Mouse (Mus musculus): Measurements from ENCODE around the gene Slc25a43.

The Slc25a43 gene

GRCm38 (mm10) chrX:36743503-36744101 lies at the start of gene Slc25a43:
TSS of gene Slc25a43 (plus strand) at chrX:36743659.
- DNase-seq (ENCODE audit: low spot score): no peak

GRCm38 (mm10) chrX:36740124-36740951 lies 3.1 kb upstream of the Slc25a43 start:
- DNase-seq (ENCODE audit: low spot score): no peak

- no peak for DNase-seq (ENCODE audit: low spot score)
These were observed 2.2 kb upstream of the Slc25a43 start for GRCm38 (mm10) chrX:36741278-36741677.

GRCm38 (mm10) chrX:36742744-36743143 lies 715 bp upstream of the Slc25a43 start:
- DNase-seq (ENCODE audit: low spot score): no peak

- no peak for DNase-seq (ENCODE audit: low spot score)
These were observed 1.3 kb downstream of the Slc25a43 start for GRCm38 (mm10) chrX:36744735-36745134.

- no peak for DNase-seq (ENCODE audit: low spot score)
These were observed 1.9 kb downstream of the Slc25a43 start for GRCm38 (mm10) chrX:36745333-36745732.

- no peak for DNase-seq (ENCODE audit: low spot score)
These were observed 3.3 kb downstream of the Slc25a43 start for GRCm38 (mm10) chrX:36746789-36747188.

- DNase-seq (ENCODE audit: low spot score): peak; percentile 6
These were observed 5.1 kb downstream of the Slc25a43 start for GRCm38 (mm10) chrX:36748573-36748972.

- DNase-seq (ENCODE audit: low spot score): no peak
These were observed 5.9 kb downstream of the Slc25a43 start for GRCm38 (mm10) chrX:36749281-36749785.

- DNase-seq (ENCODE audit: low spot score): no peak
These were observed 7.1 kb downstream of the Slc25a43 start for GRCm38 (mm10) chrX:36750591-36750990.

GRCm38 (mm10) chrX:36752586-36752985 lies 9.1 kb downstream of the Slc25a43 start:
- no peak for DNase-seq (ENCODE audit: low spot score)

GRCm38 (mm10) chrX:36757796-36758472 lies 14.5 kb downstream of the Slc25a43 start:
- no peak for DNase-seq (ENCODE audit: low spot score)

GRCm38 (mm10) chrX:36758566-36758965 lies 15.1 kb downstream of the Slc25a43 start:
- DNase-seq (ENCODE audit: low spot score): peak; percentile 14

GRCm38 (mm10) chrX:36760946-36761635 lies 17.6 kb downstream of the Slc25a43 start:
- DNase-seq (ENCODE audit: low spot score): peak; percentile 83

- DNase-seq (ENCODE audit: low spot score): no peak
These were observed 18.8 kb downstream of the Slc25a43 start for GRCm38 (mm10) chrX:36762289-36762688.

GRCm38 (mm10) chrX:36762894-36763293 lies 19.4 kb downstream of the Slc25a43 start:
- peak; percentile 20 for DNase-seq (ENCODE audit: low spot score)

- DNase-seq (ENCODE audit: low spot score): no peak
These were observed 20.0 kb downstream of the Slc25a43 start for GRCm38 (mm10) chrX:36763298-36763933.

GRCm38 (mm10) chrX:36763934-36764317 lies 20.5 kb downstream of the Slc25a43 start:
- peak; percentile 6 for DNase-seq (ENCODE audit: low spot score)

- peak; percentile 44 for DNase-seq (ENCODE audit: low spot score)
These were observed 23.9 kb downstream of the Slc25a43 start for GRCm38 (mm10) chrX:36767386-36767785.

GRCm38 (mm10) chrX:36772591-36772990 lies 29.1 kb downstream of the Slc25a43 start:
- no peak for DNase-seq (ENCODE audit: low spot score)

- no peak for DNase-seq (ENCODE audit: low spot score)
These were observed 32.1 kb downstream of the Slc25a43 start for GRCm38 (mm10) chrX:36775520-36775919.

GRCm38 (mm10) chrX:36777694-36778093 lies 34.2 kb downstream of the Slc25a43 start:
- DNase-seq (ENCODE audit: low spot score): no peak
